In the genomic region with DNA sequence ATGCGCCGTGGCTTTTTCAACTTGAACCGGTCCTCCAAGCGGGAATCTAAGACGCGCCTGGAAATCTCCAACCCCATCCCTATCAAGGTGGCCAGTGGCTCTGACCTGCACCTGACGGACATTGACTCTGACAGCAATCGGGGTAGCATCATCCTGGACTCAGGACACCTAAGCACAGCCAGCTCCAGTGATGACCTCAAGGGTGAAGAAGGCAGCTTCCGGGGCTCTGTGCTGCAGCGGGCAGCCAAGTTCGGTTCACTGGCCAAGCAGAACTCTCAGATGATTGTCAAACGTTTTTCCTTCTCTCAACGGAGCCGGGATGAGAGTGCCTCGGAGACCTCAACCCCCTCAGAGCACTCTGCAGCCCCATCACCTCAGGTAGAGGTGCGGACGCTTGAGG, we compare ENCODE assay signal across 23 mouse cellular contexts. TPM values are rescaled to one million over a fixed set of nuclear protein-coding genes. Genes with fewer than 3 reads are reported as not detected.
"Had no signal": no experiment of that assay in that cellular context is flagged by ENCODE, and none has a peak within 500 bp of the region (broad histone marks: within the 10 kb centered on the region; RNA-seq: fewer than 3 reads in every experiment).

No protein-coding gene starts in this region.

- H3K9me3 ChIP-seq: lung, embryonic 15.5 days; megakaryocyte, embryonic 14.5 days; midbrain, embryonic 13.5 days; midbrain, embryonic 15.5 days; neural tube, embryonic 12.5 days; stomach, embryonic 15.5 days had no signal

- H3K4me3 ChIP-seq: lung, embryonic 15.5 days; megakaryocyte, embryonic 14.5 days; midbrain, embryonic 13.5 days; midbrain, embryonic 15.5 days; neural tube, embryonic 12.5 days; stomach, embryonic 15.5 days had no signal

- H3K27me3 ChIP-seq: lung, embryonic 15.5 days; megakaryocyte, embryonic 14.5 days; midbrain, embryonic 13.5 days; midbrain, embryonic 15.5 days; neural tube, embryonic 12.5 days; stomach, embryonic 15.5 days had no signal

- H3K27ac ChIP-seq: lung, embryonic 15.5 days; macrophage; midbrain, embryonic 13.5 days; midbrain, embryonic 15.5 days; neural tube, embryonic 12.5 days; stomach, embryonic 15.5 days; stomach, postnatal 0 days had no signal

- DNase-seq: liver, postnatal 0 days; lung, adult 2 months; lung, postnatal 14 days; lung, postnatal 36 days; right cerebral cortex, postnatal 14 days; thymus, adult 2 months; thymus, postnatal 25 days; thymus, postnatal 4 days had no signal

- H3K9ac ChIP-seq: liver, postnatal 0 days; lung, embryonic 15.5 days; midbrain, embryonic 13.5 days; midbrain, embryonic 15.5 days; neural tube, embryonic 12.5 days; stomach, embryonic 15.5 days had no signal

RNA-seq across cellular contexts. Expression of a gene that starts 10.1 kb away (rescaled TPM):
- total RNA-seq: megakaryocyte progenitor cell, adult 5-6 weeks; midbrain, postnatal 0 days; monocyte, adult 5-6 weeks; neutrophil, adult 5-6 weeks had no signal
- polyA plus RNA-seq: lung, adult 2 months; macrophage; spleen, adult 2 months; thymus, adult 2 months; urinary bladder, adult 2 months had no signal

RNA-seq across cellular contexts. Expression of a gene that starts 52.4 kb away (rescaled TPM):
- total RNA-seq: megakaryocyte progenitor cell, adult 5-6 weeks; midbrain, postnatal 0 days; monocyte, adult 5-6 weeks; neutrophil, adult 5-6 weeks had no signal
- polyA plus RNA-seq: liver, postnatal 0 days; lung, adult 2 months; lung, embryonic 15.5 days; lung, postnatal 0 days; macrophage; spleen, adult 2 months; stomach, embryonic 15.5 days; stomach, postnatal 0 days; urinary bladder, adult 2 months had no signal
